Mouse (Mus musculus) A20 (cell line): ENCODE measurements at regions not wholly inside any gene's neighbourhood (a gene's known extent, or its start where the extent isn't known, plus 50 kb on each side); places are given as distances from the start of the nearest gene placed in this dataset.

Experiments used
- DNase-seq: peaks from one replicate; pipeline ENCODE4 v3.0.0-alpha.2; 2011; ENCODE audit warnings: low read depth, low spot score

DNA sequence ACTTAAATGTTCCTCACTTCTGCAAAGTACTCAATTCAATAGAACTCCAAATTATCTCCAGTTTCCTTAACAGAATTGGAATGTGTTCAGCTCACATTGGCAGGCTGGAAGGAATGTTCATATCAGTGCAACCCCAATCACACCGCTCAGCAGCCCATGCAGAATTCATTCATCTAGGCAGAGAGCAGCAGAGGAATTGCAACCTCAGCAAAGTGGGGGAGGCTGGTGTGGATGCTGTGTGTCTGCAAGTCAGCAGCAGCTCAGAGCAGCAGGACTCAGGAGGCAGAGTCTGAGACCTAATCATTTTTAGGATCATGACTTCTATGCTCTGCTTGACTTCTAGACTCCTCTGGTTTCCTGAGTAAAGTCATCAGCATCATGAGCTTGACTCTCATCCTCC is 100.7 kb upstream of the Chrna7 start:
- no peak for DNase-seq

DNA sequence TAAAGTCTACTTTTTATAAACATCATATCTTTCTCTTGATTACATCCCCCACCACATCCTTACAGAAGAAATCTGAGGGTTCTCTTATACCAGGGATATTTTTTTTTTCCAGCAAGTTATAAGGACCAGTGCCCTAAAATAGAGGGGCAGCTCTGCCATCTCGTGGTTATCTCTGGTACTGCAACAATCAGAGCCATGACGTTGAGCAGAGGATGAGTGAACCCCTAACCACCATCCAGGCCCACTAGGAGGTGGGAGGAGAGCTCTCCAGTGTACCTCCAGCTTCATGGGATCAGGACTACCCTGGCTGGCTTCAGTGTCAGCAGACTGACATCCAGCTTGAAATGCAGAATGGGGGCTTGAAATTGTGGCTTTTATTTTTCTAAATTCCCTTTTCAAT is 107.2 kb upstream of the Chrna7 start:
- DNase-seq = peak; percentile 44

DNA sequence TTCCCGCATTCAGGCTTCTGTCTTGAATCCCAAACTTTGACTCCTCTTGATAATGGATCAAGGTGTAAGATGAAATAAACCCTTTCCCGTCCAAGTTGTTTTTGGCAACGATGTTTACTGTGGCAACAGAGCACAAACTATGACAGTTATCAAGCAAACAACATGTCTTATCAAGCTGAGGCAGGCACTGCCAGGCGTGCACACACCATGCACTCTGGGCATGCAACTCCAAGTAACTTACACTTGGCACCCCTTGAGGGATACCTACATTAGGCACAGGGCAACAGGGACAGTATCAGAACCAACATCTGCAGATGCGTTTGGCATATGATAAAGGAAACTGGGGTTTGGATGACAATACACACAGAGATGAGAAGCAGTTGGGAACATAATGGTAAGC is 108.8 kb upstream of the Chrna7 start:
- no peak for DNase-seq

GRCm38 (mm10) chr7:63321951-63322710 is 109.8 kb upstream of the Chrna7 start:
- peak; percentile 75 for DNase-seq

- DNase-seq = peak; percentile 84
Observed at GRCm38 (mm10) chr7:63335146-63335545, 109.4 kb upstream of the Otud7a start.

- DNase-seq = no peak
Observed at GRCm38 (mm10) chr7:63336072-63336471, 108.5 kb upstream of the Otud7a start.

DNA sequence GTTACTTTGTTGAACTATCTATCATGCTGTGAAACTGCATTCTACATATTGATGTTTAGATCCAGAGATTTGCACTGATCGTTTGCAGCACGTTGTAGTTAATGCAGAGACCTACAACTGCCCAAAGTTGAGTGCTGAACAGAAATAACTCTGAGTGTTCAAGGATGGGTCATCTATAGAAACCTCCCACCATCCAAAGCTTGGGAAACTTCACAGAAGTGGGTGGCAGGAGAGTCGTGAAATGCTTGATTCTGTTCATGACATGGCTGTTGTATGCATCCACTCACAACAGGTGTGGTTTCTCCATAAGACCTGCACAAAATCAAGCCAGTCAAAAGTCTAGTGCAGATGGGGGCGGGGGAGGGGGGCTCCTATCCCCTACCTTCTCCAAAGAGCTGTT is 102.8 kb upstream of the Otud7a start:
- DNase-seq = no peak

DNA sequence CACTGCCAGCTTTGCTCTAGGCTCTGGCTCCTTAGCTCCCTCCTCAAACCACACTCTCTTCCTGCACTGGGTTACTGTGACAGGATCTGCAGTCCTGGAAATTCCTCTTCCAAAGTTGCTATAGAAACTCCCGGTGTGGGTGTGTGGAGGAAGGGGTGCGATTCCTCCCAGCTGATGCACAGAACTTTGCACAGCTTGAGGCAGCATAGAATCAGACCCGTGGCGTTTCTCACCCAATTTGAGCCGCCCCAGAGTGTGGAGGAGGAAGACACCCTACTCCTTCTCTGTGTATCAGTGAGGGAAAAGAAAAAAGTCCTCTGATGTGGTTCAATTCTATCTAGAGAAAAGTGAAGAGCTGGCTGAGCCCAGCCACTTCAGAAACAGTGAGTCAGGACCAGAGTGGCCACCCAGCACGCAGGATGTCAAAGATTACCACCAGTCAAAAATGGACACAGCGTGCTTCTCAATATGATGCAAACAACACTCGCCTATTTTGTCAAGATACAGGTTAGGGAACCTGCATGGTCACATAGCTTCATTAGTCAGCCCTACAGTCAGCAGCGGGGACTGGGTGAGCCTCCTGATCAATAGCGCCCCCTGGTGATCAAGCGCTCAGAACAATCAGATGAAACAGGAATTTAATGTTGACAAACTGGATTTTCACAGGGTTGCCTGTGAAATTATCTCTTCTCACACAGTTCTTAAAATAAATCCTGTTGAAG is 98.7 kb upstream of the Otud7a start:
- peak; percentile 67 for DNase-seq

DNA sequence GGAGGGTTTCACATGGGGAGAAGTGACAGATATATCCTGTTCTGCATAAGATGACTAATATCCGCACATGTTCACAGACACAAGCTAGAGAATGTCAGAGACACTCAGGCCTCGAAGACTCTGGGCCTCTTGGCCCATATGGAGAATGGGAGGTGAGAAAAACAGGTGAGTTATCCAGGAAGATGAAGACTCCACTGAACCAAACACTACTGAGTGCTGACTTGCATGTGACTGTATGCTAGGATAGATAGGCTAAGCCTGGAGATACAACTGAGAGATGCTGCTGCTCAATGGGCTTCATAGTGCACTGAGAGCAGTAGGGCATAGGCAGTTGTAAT is 98.2 kb upstream of the Otud7a start:
- DNase-seq = no peak
